Mouse (Mus musculus) adrenal gland (tissue): ENCODE results near the gene Slc22a12.

ENCODE experiments used
- intact Hi-C: fragments of 180-260 bp; cut with DNase I; formaldehyde crosslinking; loops from one replicate; pipeline ENCODE4 v1.15.1; 2025
- microRNA-seq, 2 experiments: library from miRNA; unstranded; fragments of <30 nt; microRNA quantifications; one replicate each; pipeline ENCODE4; 2019

The Slc22a12 gene

GRCm38 (mm10) chr19:6494504-6495170 is 48.2 kb downstream of the Slc22a12 start:
- intact Hi-C loops = no loop called here

DNA sequence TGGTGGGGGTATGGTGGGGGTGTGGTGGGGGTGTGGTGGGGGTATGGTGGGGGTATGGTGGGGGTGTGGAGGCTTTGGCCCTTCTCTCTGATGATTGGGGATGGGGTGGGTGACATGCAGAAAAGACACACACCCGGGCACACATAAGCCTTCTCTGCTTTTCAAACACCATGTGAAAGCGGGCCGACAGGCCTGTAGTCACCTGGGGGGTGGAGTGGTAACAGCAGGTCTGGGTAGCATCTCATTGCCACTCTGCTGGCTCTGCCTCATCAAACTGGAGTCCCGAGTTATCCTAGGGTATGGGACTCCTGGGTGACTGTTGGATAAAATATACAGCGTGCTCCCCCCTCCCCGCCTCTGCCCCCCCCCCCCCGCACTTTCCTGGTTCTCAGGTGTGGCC is 48.8 kb downstream of the Slc22a12 start:
- intact Hi-C loops = no loop called here

DNA sequence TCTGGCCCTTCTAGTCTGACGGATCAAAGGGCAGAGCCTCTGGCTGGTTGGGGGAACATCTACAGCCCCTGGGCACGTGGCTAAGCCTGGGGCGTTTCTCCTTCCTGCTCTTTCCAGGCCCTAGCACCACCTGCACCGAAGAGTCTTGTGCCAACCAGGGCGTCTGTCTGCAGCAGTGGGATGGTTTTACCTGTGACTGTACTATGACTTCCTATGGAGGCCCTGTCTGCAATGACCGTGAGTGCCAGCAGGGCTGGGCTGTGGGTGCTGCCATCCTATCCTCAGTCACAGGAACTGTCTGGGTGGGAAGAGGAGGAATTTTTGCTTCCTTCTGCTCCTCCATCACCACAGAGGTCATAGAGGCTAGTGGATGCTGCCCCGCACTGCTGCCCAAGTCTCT is 49.6 kb downstream of the Slc22a12 start:
- intact Hi-C loops = no loop called here

DNA sequence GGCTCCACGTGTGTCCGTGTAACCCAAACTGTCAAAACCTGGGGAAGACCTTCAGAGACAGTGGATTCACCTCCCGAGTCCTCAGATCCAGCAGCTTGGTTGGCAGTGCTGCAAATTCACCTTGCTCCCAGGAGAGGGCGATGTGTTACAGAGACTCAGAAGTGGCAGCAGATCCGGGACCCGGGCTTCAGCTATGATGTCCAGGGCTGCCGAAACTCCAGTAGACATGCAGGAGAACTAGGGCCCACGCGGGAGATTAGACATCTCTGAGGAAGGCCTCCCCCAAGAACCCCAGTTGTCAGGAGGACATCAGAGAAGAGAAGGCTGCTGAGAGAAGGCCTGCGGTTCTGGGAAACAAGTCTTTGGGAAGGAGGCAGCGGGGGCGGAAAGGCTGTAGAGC is 50.7 kb downstream of the Slc22a12 start:
- intact Hi-C loops = no loop called here

GRCm38 (mm10) chr19:6491538-6491937 is 51.3 kb downstream of the Slc22a12 start:
- intact Hi-C loops = no loop called here

- intact Hi-C loops = loop anchor here (1.0 to 5.0 kb wide), 3 partner anchors 88 to 368 kb away; partner anchors contain the start of gene Ccdc88b
These were observed 53.8 kb downstream of the Slc22a12 start for GRCm38 (mm10) chr19:6489030-6489429.

Small RNA genes within 50 kb of the gene (microRNA-seq; reads per million reads assigned to microRNA genes)
- gene Gm26460 = 0 reads per million in 2 experiments
